Mouse (Mus musculus) limb, embryonic 11.5 days (tissue): ENCODE measurements around the gene Poc1b. TPM values are rescaled to one million over a fixed set of nuclear protein-coding genes. Genes with fewer than 3 reads are reported as not detected.
"Not testable (repeated sequence)": the region's sequence is repeated elsewhere in the genome, so short reads cannot be mapped to it uniquely, and the experiment has no call there.

Experiments
- ATAC-seq: fragments of 200-750 bp; cut with Nextera tagmentation; 2 replicates; pipeline ENCODE4 v1.8.0; 2017; ENCODE audit warnings: low read depth; ENCODE audit not compliant: insufficient number of reproducible peaks, low FRiP score, low TSS enrichment
- DNase-seq: peaks from one replicate; pipeline ENCODE4 v3.0.0-alpha.2; 2015; ENCODE audit warnings: low spot score
- H3K27ac ChIP-seq: fragments of 300-500 bp; sonication (generic); replicated peaks from 2 replicates; pipeline ENCODE4 v1.5.1; 2014; ENCODE audit warnings: low read depth, mild to moderate bottlenecking, low read length
- H3K27me3 ChIP-seq: fragments of 300-500 bp; sonication (generic); 2 replicates; pipeline ENCODE4 v1.6.1; 2014; ENCODE audit warnings: mild to moderate bottlenecking, low read length, mixed read lengths; ENCODE audit not compliant: control insufficient read depth, insufficient read depth
- H3K36me3 ChIP-seq: fragments of 300-500 bp; sonication (generic); 2 replicates; pipeline ENCODE4 v1.6.1; 2014; ENCODE audit warnings: mild to moderate bottlenecking, low read length, moderate library complexity, mixed read lengths; ENCODE audit not compliant: control insufficient read depth, insufficient read depth
- H3K4me1 ChIP-seq: fragments of 300-500 bp; sonication (generic); 2 replicates; pipeline ENCODE4 v1.6.1; 2014; ENCODE audit warnings: low read length, mixed read lengths; ENCODE audit not compliant: control insufficient read depth, insufficient read depth
- H3K4me2 ChIP-seq: fragments of 300-500 bp; sonication (generic); 2 replicates; pipeline ENCODE4 v1.6.1; 2014; ENCODE audit warnings: low read depth, mild to moderate bottlenecking, moderate library complexity; ENCODE audit not compliant: severe bottlenecking
- H3K4me3 ChIP-seq: fragments of 300-500 bp; sonication (generic); 2 replicates; pipeline ENCODE4 v1.5.1; 2014; ENCODE audit warnings: low read depth, low read length
- H3K9ac ChIP-seq: fragments of 300-500 bp; sonication (generic); 2 replicates; pipeline ENCODE4 v1.6.1; 2014; ENCODE audit warnings: mild to moderate bottlenecking, low read length
- H3K9me3 ChIP-seq: fragments of 300-500 bp; sonication (generic); 2 replicates; pipeline ENCODE4 v1.6.1; 2016; ENCODE audit warnings: low read length; ENCODE audit not compliant: control insufficient read depth
- WGBS: fragments of 180-500 bp; shearing (Covaris S2); extraction: QIAGEN DNeasy Blood & Tissue Kit; methylation state at CpG from one replicate; pipeline ENCODE4 v1.1.7; 2014; 5-methylcytosine and 5-hydroxymethylcytosine counted together
- polyA plus RNA-seq: library from polyadenylated mRNA; unstranded; fragments of >200 nt; fragmentation: Nextera tagmentation; extraction: Ambion mirVana; gene quantifications from 2 replicates; pipeline ENCODE4 v1.2.1, GENCODE M21; 2014

Poc1b gene
- polyA plus RNA-seq, 1 experiment from 2014 or later = 48.4 TPM

DNA sequence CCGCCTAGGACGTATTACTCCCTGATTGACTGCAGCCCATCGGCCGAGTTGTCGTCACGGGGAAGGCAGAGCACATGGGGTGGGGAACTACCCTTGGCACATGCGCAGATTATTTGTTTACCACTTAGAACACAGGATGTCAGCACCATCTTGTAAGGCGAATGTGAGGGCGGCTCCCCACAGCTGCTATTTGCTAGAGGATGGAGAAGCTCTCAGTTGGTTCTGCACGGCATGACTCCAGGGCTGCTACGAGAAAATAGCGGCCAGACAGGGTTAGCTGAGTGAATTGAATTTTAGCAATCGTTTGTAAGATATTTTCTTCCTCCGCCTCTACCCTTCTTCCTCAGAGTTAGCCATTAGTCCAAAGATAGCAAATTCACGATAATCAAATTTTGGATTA lies 109.7 kb downstream of the Poc1b start:
- H3K4me2 ChIP-seq, ATAC-seq, H3K27me3 ChIP-seq, H3K36me3 ChIP-seq, H3K4me3 ChIP-seq, H3K4me1 ChIP-seq, DNase-seq, H3K9ac ChIP-seq, H3K9me3 ChIP-seq, H3K27ac ChIP-seq: not testable (repeated sequence)
- 88% methylated on average over 15 of the region's 15 CpGs for WGBS

DNA sequence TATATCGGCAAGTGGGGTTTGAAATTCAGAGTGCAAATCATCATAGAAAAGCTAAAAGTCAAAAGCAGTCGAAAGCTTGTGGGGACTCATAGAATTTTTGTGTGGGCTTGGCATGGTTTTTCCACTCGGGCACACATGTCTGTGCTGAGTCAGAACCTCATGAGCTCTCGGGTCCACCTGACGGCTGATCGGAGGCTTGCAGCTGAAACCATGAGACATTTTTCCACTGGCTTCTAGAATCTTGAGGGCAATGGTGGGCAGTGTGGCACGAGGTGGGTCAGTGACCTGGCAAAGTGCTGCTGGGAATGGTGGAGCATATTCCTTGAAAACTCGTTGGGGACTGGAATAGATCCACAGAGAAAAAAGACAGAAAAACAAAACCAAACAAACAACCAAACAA lies 114.7 kb downstream of the Poc1b start:
- Histone ChIP-seq H3K4me2 (no peak overlapping the region), H3K4me3 (no peak overlapping the region), H3K27me3 (no peaks in the 10 kb centered on the region), H3K9ac (no peak overlapping the region), H3K4me1 (no peaks in the 10 kb centered on the region), H3K27ac (no peak overlapping the region), H3K36me3 (no peaks in the 10 kb centered on the region), H3K9me3 (no peaks in the 10 kb centered on the region)
- 93% methylated on average over 8 of the region's 8 CpGs for WGBS
- ATAC-seq = no peak
- DNase-seq = no peak

DNA sequence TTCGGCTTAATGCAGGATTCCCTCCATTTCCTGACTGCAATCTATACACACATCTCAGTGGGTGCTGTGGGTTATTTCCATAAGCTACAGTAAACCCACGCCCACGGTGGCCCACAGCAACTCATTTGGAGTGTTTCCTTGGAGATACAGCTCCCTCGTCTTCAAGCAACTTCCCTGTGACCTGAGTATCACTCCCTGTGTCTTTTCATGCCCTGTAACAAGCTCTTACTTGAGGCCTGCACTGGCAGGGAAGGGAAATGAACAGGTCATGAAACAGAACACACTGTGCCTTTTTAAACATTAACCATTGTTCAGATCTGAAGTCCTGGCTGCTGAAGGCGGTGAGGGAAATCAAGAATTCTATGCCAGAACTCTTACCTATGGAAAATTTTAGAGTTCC lies 115.9 kb downstream of the Poc1b start:
- ATAC-seq (no peak), DNase-seq (no peak)
- Histone ChIP-seq H3K9ac (no peak overlapping the region), H3K4me3 (no peak overlapping the region), H3K4me1 (peaks cover 2% of the 10 kb centered on the region), H3K4me2 (no peak overlapping the region), H3K36me3 (no peaks in the 10 kb centered on the region), H3K9me3 (no peaks in the 10 kb centered on the region), H3K27me3 (no peaks in the 10 kb centered on the region), H3K27ac (no peak overlapping the region)
- 80% methylated on average over 5 of the region's 5 CpGs for WGBS

DNA sequence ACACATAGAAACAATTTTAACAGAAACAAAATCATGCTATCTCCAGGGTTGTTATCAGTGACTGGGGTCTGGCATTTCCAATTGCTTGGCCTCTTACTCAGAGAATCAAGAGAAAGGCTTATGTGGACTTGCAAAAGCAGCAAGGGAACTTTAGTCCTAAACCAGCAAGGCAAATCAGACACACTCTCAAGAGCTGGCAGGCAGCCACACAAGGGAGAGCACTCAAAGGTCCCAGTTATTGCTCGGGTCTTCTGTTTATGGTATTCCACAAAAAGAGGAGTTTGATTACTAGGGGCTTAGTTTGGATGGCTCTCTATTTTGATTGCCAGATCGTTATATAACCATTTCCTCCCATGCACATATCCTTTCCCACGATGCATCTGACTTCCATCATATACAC lies 117.4 kb downstream of the Poc1b start:
- no peak overlapping the region for H3K27ac ChIP-seq
- H3K36me3 ChIP-seq = no peaks in the 10 kb centered on the region
- no peak for DNase-seq
- H3K4me3 ChIP-seq = no peak overlapping the region
- no peaks in the 10 kb centered on the region for H3K27me3 ChIP-seq
- H3K4me1 ChIP-seq = peaks cover 9% of the 10 kb centered on the region
- WGBS = 76% methylated on average over 3 of the region's 3 CpGs
- ATAC-seq = no peak
- H3K9ac ChIP-seq = no peak overlapping the region
- H3K9me3 ChIP-seq = no peaks in the 10 kb centered on the region
- no peak overlapping the region for H3K4me2 ChIP-seq

DNA sequence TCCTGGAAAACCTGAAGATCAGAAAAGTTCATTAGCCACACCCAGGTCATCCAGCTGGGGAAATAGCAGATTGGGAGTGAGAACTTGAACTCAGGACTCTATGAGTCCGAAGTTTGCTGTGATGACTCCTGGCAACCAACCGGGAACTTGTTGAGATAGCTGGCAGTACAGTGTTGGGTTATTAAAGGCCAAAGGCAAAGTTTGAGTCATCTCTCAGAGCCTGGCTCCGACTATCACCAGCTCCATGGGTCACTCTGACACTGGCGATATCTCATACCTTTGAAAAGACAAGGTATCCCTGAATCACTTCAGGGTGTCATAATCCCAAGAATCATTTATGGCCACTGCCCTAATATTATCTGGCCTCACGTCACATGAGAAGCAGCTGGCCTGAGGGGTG lies 119.9 kb downstream of the Poc1b start:
- Histone ChIP-seq H3K9me3 (no peaks in the 10 kb centered on the region), H3K4me3 (no peak overlapping the region), H3K4me2 (no peak overlapping the region), H3K9ac (no peak overlapping the region), H3K36me3 (no peaks in the 10 kb centered on the region), H3K27me3 (no peaks in the 10 kb centered on the region), H3K4me1 (peaks cover 11% of the 10 kb centered on the region), H3K27ac (no peak overlapping the region)
- 91% methylated on average over 5 of the region's 5 CpGs for WGBS
- no peak for ATAC-seq
- no peak for DNase-seq

DNA sequence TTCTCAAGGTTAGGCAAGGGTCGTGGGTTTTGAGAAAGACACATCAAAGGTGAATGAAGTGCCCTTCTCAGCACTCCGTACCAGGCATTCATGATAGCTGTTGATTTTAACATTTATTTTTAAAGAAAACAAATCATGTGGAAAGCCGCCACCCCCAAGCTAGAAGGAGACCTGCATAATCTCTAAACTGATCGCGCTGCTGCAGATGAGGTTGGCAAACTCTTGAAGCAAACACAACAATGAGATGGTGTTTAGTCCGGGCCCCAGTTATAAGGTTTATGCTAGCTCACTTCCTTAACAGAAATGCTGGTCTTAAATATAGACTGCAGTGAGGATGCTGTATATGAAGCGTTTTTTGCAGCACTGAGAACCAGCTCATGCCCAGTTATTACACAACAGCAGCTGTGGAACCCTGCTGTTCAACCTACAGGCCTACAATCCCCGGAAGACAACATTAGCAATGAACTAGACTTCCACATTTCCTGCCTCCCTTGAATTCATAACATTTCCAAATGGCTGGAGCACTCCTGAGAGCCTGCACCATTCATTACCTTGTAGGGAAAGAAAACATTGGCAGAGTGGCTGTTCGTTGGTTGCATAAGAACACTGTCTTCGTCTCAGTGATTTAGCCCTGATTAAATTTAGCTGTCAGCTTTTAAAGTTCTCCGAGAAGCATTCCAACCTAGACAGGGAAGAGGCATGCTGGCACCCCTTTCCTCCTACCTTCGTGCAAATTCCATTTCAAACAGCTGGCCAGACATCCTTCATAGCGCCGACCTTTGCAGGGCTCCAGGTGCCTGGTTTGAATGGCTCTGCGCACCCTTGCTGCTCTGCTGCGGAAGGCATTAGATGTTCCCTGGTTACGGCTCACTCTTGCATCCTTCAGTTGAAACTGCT lies 121.4 kb downstream of the Poc1b start:
- WGBS = 28% methylated on average over 17 of the region's 17 CpGs
- 0 out of 2 replicates have a peak, but pooled peaks have one; percentile 51 for ATAC-seq

DNA sequence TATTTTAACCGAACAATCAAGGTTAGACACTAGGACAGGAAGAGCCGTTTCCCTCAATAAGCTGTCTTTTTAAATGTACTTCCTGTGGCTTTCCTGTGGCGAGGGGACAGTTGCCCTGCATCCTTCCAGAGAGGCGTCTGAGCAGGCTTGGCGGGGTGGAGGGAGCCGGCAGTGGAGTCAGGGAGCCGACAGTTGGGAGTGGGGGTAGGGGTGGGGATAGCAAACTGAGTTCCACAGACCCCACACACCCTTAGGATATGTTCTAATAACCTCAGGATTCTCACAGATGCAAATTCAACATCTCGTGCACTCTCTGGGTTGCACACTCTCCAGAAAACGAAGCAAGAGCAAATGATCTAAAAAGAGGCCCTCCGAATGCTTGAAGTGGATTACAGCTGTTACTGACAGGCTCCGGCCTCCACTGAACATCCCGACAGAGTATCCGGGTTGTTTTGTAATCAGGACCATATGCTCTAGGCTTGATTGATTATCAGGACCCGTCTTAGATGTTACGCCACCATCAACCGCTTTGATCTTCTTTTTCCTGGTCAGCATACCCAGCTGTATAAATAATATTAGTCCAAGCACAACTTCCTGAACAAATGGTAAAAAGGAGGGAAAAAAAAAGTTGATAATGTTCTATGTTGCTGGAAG lies 122.3 kb downstream of the Poc1b start:
- H3K4me2 ChIP-seq = peak overlapping the region; percentile 19
- ATAC-seq = peak; percentile 56; the same call in 1 of the 2 replicates
- WGBS = 2% methylated on average over 16 of the region's 16 CpGs

More for the DNA sequence above, 121.4 kb downstream of the Poc1b start:
- no peaks in the 10 kb centered on the region for H3K36me3 ChIP-seq
- H3K9ac ChIP-seq = no peak overlapping the region
- peak overlapping the region; percentile 15; the same call in 1 of the 2 replicates for H3K4me2 ChIP-seq
- peaks cover 11% of the 10 kb centered on the region for H3K4me1 ChIP-seq
- H3K27ac ChIP-seq = no peak overlapping the region
- no peaks in the 10 kb centered on the region for H3K27me3 ChIP-seq
- no peak overlapping the region for H3K4me3 ChIP-seq
- peak; percentile 44 for DNase-seq
- H3K9me3 ChIP-seq = no peaks in the 10 kb centered on the region

DNA sequence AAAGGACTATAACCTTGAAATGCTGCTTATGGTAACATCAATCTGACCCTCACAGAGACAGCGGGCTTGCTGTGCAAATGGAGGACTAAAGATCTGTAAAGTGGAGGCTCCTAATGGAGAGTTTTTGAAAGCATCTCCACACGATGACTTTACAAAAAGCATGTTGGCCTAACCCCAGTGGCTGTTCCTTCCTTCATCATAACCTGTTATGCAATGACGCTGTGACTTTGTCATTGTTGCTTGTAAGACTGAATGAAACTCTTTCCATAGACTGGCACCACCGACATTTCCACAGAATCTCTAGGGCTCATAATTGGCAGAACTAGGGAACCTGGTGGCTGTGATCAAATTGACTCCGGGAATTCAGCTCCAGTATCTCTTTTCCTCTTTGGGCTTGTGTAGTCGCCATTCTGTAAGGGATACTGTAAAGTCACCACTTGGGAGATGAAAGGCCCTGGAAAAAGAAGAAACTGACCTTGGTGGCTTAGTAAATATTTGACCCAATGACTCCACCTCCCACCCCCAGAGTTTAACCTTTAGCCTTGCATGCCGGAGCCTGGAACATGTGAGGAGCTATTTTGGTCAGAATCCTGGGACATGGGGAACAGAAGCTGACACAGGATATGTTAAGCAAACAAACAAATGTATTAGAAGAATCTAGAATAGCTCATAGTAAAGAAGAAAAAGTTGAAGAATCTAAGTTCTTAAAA lies 125.8 kb downstream of the Poc1b start:
- ATAC-seq = no peak
- Histone ChIP-seq H3K27ac (no peak overlapping the region), H3K9ac (no peak overlapping the region), H3K4me3 (no peak overlapping the region), H3K4me2 (no peak overlapping the region), H3K9me3 (no peaks in the 10 kb centered on the region), H3K36me3 (no peaks in the 10 kb centered on the region), H3K27me3 (no peaks in the 10 kb centered on the region), H3K4me1 (peaks cover 10% of the 10 kb centered on the region)
- WGBS = 74% methylated on average over 7 of the region's 7 CpGs
- DNase-seq = no peak

More for the DNA sequence above, 122.3 kb downstream of the Poc1b start:
- Histone ChIP-seq H3K9me3 (no peaks in the 10 kb centered on the region), H3K36me3 (no peaks in the 10 kb centered on the region), H3K27me3 (no peaks in the 10 kb centered on the region), H3K27ac (no peak overlapping the region), H3K9ac (no peak overlapping the region), H3K4me3 (no peak overlapping the region), H3K4me1 (peaks cover 11% of the 10 kb centered on the region)
- peak; percentile 53 for DNase-seq
